Mouse (Mus musculus) T-helper 17 cell (primary cell): ENCODE results near the gene Obscn.

Source experiments
- in situ Hi-C, 2 experiments: fragments of 300-600 bp; cut with MboI, MseI; formaldehyde crosslinking; loops; 1 replicate in 1 of 2; 2 replicates in 1 of 2; pipeline ENCODE4 v1.15.1; 2025; ENCODE audit warnings: high pct_unique_total_duplicates in 2 of 2

The Obscn gene

DNA sequence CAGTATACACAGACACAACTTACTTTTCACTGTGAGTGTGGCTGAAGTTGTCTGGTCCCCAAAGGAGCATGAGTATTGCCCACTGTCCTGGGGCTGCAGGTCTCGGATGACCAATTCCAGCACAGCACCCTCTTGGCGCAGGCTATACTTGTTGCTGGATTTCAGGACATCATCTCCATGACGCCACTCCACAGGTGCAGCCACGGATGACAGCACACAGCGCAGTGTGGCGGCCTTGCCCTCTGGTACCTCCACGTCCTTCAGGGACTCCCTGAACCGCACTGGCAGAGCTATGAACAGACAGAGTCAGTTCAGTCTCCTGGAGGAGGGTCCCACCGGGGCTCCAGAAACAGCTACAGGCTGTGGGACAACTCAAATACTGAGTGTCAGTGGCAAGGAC lies 68.3 kb downstream of the Obscn start:
- in situ Hi-C loops = no loop called here

DNA sequence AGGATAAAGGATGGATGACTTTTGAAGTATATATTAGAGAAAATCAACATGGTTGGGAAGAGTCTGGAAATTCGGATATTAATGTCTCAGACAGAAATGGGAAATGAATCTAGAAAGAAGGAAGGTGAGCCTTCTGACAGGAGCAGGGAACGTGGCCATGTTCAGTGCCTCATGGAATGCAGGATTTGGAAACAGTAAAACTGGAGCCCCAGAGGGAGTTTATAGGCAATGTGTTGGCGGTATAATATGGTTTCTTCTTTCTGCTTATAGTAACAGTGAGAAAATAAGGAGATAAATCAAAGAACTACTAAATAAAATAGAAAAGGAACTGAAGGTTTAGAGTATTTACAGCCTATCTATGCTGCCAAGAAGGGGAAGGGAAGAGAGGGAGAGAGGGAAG lies 78.2 kb downstream of the Obscn start:
- in situ Hi-C loops = no loop called here

DNA sequence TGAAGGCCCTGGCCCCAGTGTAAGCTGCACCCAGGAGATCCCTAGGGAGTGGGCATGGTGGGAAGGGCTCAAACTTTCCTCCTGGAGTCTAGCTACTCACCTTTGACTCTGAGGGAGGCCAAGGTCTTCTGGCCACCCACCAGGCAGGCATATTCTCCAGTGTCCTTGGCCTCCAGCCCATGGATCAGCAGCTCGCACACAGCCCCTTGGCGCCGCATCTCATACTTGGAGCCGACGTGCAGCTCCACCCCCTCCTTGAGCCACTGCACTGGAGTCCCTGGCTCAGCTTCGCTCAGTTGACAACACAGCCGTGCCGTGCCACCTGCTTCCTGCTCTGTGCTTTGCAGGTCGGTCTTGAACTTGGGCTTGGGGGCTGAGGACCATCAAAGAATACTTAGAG lies 85.2 kb downstream of the Obscn start:
- in situ Hi-C loops = no loop called here

DNA sequence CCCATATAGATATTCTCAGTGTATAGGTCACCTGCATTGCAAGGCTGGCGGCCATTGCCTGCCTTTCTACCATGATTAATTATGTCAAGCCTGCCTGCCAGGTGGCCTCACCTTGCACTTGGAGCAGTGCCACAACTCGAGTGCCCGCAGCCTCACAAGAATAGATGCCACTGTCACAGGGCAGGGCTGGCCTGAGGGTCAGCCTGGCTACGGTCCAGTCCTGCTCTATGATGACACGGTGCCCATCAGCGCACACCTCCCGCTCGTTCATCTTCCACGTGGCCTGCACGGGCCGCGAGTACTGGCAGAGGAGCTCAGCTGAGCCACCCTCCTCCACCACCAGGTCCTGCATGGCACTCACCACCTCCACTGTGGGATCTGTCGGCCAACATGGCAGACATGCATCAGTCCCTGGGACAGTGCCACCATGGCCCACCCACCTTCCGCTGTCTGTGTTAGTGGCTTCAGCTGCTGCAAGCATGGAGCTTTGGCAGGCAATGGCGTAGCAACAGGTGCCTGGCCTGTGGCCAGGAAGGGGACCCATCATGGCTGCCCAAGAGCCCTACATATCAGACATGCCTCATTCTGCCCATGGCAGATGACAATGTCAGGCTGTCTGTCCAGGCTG lies 91.4 kb downstream of the Obscn start:
- in situ Hi-C loops = no loop called here

DNA sequence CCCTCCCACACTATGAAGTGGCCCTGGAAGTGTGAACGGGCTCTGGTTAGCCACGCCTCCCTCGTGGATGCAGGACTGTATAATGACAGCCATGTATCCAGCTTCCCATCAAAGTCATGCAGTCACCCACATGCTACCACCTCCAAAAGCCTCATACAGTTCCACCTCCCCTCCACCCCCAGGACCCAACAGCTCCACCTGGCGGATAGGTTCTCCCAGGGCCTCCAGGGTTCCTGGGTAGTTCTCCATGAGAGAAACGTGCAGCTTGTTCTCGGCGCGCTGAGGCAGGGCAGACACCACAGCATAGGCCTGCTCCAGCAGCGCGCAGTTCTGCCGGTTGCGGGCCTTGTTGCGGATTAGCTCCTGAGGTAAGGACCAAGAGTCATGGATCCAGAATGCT lies 107.2 kb downstream of the Obscn start:
- in situ Hi-C loops = no loop called here

DNA sequence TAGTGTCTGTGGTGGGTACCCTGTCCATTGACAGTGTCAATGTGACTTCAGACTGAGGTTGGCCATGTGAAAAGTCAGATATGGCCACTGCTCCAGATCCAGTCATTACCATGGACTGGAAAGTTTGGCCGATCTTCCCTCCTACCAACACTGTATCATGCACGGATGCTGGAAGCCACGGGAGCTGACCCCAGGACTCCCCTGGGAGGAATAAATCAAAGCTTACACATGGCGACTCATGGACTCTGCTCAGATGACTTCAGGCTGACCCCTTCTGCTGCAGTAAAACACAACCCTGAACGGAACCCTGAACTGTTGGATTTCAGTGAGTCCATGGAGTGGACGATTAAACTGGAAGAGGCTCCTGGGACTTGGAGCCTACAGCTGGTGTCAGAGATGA lies 109.8 kb downstream of the Obscn start:
- in situ Hi-C loops = no loop called here

DNA sequence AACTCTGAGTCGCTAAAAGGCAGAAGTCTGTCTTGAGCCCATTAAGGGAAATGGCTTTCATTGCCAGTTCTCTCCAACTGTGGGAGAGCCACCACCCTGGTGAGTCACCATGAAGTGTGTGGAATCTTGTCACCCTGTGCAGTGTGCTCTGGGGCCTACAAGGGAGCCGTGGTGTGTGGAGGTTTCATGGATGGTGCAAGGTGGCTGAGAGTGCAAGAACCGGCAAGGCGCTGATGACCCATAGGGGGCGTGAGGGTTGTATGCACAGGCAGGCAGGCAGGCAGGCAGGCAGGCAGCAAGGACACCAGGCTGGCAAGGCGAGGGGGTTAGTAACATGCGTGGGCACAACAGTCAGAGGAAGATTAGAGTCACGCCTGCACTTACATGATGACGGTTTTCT lies 121.2 kb downstream of the Obscn start:
- in situ Hi-C loops = no loop called here

DNA sequence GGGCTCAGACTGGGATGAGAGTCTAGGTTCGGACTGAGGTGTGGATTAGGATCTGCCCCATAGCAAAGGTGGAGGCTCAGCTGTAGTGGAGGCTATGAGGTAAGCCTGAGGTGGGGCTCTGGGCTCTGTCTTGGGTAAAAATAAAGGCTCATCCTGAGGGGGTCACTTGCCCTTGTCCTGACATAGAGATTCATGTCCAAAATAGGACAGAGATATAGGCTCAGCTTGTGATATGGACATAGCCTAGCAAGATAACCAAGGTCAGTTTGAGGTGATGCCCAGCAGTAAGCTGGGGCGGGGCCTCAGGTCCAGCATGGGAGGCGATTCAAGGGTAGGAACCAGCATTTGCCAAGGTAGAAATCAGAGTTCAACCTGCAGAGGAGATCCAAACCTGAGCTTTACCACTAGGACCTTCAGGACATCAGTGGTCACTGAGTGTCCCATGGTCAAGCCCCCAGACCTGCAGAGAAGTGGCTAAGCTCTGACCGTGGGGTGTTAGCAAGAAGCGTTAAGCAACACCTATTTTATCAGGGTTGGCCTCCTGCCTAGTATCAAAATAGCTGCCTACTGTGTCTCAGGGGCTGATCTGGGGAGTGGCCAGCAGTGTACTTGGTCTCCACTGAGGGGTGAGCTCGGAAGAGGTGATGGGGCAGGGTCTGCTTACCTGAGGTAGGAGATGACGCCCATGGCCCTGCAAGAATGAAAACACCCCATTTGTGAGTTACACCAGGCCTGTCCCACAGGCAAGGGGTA lies 133.7 kb downstream of the Obscn start:
- in situ Hi-C loops = no loop called here

DNA sequence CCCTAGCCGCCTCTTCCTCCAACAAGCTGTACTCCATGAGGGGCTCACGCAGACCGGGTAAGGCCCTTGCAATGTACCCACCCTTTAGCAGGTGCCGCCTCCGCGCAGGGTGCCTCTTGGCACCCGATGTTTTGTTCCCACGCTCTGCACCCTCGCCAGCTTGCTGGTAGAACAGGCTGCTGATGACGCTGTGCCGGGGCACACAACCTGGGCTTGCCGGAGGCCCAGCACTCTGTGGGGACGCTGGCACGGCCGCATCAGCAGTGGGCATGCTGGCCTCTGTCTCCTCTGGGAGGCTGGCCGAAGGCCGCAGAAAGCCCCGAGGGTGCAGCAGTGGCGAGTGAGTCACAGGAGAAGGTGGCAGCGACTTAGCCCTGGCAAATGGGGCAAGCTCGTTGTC lies 135.6 kb downstream of the Obscn start:
- in situ Hi-C loops = no loop called here

DNA sequence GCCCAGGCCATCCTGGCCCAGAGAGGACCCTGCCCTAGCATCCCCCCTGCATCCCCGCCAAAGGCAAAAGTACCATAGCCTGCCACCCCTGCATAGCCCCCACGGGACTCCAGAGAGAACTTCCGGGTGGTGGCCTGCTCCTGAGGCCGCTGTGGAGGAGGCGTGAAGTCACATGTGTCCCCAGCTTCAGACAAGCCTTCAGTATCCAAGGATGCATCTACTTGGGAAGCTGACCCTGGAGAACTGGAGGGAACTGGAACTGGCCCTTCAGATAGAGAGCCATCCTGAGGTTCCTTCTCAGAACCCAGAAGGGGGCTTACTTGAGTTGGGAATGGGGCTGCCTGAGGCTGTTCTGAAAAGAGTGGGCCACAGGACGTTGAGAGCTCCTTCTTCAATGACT lies 136.4 kb downstream of the Obscn start:
- in situ Hi-C loops = no loop called here

DNA sequence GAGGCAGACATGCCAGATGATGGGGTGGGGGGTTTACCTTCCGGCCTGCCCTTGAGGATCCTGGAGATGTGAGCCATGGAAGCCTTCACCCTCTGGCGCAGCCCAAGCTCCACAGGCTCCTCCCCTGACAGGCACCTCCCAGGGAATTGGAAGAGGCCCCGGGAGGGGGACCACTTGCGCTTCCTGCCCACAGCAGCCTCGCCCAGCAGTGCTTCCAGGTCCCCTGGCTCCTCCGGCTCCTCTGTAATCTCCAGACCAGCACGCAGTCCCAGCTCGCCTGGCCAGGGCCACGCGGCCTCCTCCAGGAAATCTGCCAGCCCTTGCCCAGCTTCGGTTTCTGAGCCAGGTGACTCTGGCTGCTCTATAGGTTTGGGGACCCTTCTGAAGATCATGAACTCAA lies 137.0 kb downstream of the Obscn start:
- in situ Hi-C loops = no loop called here

DNA sequence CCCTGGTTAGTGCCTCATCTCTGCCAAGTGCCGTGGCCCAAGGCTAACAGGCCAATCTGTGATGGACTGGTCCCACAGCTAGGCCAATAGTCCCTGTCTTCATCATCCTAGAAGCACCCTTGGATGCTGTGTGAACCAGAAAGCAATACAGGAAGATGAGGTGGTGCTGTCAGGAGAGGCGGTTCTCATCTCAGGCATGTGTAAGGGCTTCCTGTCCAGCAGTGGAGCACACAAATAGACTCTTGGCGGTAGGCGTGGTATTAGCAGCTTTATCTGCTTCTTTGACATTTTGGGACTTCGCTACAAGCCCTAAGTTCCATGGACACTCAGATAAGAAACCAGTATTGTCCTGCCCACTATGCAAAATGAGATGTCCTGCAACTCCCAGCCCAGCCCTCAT lies 138.7 kb downstream of the Obscn start:
- in situ Hi-C loops = no loop called here

DNA sequence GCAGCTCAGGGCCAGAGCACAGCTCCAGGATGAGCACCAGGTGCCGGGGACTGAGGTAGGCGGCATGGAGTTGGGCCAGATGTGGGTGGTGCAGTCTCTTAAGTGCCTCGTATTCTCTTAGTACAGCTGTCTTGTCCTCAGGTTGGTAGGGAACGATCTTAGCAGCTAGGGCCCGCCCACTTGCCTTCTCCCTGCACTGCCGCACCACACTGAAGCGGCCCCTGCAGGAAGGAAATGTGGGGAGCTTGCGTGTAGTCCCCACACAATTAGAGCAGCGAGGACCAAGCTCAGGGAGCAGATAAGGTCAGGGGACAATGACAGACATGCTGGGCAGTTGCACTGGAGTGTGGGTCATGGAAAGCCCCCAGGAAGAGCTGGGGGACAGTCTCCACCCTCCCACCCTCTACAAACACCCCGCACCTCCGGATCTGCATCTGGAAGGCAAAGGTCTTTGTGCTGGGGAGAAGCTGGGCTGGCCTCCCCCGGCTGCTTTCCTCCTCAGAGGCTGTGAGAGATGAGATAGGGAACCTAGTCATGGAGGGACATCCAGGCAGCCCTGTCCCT lies 140.3 kb downstream of the Obscn start:
- in situ Hi-C loops = no loop called here

DNA sequence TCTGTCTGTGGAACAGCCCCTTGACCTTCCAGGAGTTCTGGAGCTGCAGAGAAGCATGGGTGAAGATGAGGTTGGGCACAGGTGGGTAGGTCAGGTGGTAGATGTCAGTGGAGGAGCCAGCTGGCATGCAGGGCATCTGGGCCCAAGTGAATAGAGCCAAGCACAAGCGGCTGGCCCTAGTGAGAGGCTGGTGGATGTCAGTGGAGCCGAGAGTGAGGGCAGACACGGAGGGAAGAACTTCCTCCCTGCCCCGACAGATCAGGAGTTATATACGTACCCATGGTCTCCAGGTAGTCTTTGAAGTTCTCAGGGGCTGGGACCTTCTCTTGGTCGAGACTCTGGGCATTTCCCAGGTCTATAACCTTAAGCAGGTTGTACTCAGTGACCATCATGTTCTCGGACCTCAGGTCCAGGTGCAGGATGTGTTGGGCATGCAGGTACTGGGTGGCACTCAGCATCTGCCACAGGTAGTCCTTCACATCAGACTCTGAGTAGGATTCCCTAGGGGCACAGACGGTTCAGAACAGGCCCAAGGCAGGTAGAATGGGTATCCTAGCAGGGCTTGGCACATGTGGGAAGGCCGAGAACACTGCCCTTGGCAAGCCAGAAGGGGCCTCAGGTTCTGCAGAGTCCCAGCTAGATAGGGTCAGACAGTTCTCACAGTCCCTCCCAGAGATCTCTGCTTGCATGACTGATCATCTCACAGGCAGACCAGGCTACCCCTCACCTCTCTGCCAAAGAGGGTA lies 141.0 kb downstream of the Obscn start:
- in situ Hi-C loops = no loop called here

DNA sequence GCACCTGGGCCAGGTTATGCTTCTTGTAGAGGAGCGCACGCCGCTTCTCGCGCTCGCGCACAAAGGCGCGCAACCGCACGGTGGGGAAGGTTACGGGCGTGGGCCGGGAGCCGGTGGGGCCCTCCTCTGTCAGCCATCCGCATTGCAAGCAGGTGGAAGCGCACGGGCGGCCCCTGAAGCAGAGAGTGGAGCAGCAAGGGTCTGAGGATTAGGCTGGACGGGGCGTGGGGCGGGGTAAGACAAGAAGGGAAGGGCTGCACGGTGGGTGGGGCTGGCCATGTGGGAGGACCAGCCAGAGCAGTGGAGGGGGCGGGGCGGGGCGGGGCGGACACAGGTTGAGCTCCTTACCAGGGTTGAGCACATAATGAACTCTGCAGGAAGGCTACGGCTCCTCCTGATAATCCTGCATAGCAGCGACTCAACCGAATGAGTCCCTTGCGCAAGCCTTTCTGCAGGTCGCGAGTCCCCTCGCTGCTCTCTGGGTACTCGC lies 141.8 kb downstream of the Obscn start:
- in situ Hi-C loops = no loop called here

DNA sequence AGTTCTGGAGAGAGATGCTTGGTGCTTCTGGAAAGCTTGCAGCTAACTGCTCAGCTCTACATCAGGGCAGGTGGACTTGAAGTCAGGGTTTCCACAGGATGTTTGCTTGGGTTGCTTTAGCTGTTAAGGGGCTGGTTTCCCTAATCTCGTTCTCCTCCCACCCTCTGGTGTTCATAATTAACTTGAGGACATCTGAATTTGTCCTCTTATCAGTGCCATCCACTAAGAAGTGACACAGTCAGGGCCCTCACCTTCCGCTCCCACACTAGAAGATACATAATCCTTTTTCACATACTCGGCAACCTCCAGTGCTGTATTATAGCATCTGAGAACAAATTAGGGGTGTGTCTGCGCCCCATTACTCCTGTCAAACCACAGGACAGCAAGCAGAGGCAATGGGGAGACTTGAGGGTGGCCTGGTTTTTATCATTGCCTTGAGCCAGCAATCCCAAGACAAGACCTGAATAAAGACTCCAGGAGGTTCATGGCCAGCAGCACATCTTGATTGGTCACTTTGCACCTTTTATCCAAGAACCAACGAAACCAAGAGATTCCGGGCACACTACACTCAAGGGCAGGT lies 143.0 kb downstream of the Obscn start:
- in situ Hi-C loops = no loop called here

DNA sequence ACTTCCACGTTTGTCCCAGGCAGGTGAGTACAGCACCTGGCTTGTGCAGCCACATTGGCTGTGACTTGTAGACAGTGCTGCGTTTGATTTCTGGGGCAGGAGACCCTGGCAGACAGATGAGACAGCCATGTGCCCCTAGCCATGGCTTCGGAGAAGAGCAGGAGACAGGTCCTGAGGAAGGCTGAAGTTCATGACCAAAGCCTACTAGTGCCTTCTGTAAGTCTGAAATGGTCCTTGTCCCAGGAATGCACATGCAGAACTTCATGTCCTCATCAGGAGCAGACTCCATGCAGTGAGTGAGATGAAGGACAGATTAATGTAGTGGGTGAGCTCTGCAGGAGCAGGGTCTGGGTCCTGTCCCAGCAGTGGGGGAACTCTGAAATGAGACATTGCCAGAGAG lies 144.3 kb downstream of the Obscn start:
- in situ Hi-C loops = no loop called here

DNA sequence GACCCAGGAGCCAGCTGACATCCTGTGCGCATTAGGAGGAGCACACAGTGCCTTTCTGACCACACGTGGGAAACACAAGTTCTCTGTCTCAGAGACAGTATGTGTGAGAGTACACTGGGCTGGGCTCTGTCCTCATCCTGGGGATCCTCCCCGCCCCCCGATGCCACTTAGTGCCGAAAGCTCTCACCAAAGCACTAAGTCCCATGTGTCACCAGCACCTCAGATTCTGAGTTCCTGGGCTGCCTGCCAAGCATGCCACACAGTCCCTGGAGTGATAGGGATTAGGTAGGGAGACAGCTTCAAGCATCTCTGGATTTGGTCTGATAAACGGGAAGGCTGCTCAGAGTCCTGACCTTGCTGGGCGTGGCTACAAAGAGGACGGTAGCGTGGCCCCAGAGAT lies 145.4 kb downstream of the Obscn start:
- in situ Hi-C loops = no loop called here

DNA sequence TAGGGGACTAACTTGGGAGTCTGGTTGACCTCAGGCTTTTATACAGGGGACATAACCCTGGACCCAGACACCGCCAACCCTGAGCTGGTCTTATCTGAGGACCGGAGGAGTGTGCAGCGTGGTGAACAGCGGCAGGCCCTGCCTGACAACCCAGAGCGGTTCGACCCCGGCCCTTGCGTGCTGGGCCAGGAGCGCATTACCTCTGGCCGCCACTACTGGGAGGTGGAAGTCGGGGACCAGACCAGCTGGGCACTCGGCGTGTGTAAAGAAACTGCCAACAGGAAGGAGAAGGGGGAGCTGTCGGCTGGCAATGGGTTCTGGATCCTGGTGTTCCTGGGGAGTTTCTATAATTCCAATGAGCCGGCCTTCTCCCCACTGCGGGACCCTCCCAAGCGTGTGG lies 146.1 kb downstream of the Obscn start:
- in situ Hi-C loops = no loop called here

DNA sequence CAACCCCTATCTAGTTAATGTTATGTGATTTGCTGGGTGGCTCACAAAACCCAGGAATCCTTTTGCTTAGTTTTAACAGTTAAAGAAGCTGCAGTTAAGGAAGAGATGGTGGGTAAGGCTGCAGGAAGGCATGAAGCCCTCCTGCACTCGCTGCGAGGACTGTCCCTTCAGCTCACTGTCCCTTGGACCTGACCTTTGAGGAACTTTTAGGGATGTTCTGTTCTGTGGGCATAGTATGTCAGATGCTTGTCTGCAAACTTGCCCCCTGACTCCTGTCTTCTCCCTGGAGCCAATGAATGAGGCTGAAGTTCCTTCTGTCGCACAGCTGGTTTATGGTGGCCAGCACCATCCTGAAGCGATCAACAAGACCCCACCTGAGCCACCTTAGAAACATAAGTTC lies 147.0 kb downstream of the Obscn start:
- in situ Hi-C loops = no loop called here

DNA sequence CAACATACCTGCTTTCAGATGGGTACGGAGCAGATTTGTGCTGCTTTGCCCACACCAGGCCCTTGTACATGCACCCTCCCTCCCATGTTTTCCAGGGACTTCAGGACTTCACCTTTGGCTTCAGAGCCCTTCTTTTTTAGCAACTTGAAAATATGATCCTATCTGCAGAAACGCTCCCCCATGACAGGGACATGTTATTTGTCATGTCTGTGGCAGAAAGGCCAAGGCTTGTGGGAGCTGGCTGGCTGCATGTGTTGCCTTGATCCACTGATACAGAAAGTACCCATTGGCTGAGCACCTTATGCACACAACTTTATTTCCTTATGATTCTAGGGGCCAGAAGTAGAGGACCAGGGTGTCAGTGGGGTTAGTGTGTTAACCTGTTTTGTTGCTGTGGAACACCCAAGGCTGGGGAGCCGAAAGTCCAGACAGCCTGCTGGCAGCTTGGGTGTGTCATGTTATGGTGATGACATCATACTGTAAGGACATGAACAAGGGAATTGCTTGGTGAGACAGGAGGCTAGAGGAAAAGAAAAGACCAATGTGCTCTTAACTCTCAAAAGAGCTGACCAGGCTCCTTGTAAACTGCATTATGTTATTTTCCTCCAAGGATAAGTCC lies 150.8 kb downstream of the Obscn start:
- in situ Hi-C loops = no loop called here

DNA sequence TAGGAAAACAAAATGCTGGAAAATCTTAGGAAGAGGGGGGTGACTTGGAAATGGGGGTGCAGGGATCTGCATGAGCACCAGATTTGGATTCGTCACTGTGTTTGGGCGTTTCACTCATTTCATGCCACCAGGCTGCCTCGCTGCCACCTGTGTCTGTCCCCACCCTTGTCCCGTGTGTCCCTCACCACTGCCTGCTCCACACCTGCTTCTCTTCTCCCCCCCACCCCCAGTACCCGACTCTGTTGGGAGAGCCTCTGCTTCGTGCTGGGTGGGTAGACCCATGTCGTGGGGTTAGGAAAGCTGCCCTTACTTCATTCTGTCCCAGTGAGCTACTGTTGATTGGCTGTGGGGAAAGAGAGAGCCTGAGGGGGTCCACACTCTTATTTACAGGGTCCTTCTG lies 151.5 kb downstream of the Obscn start:
- in situ Hi-C loops = no loop called here
